Mouse (Mus musculus) embryonic facial prominence, embryonic 15.5 days (tissue): ENCODE data around the gene Opcml. TPM values are rescaled to one million over a fixed set of nuclear protein-coding genes. Genes with fewer than 3 reads are reported as not detected.

Experiments used
- ATAC-seq: fragments of 200-750 bp; cut with Nextera tagmentation; 2 replicates; pipeline ENCODE4 v1.8.0; 2017; ENCODE audit warnings: low read depth, moderate TSS enrichment; ENCODE audit not compliant: insufficient number of reproducible peaks, low FRiP score, low TSS enrichment
- H3K27ac ChIP-seq: fragments of 300-500 bp; sonication (generic); replicated peaks from 2 replicates; pipeline ENCODE4 v1.5.1; 2015; ENCODE audit warnings: mild to moderate bottlenecking, inconsistent platforms
- H3K27me3 ChIP-seq: fragments of 300-500 bp; sonication (generic); 2 replicates; pipeline ENCODE4 v1.6.1; 2015; ENCODE audit warnings: inconsistent platforms
- H3K36me3 ChIP-seq: fragments of 300-500 bp; sonication (generic); 2 replicates; pipeline ENCODE4 v1.6.1; 2015; ENCODE audit warnings: mild to moderate bottlenecking, inconsistent platforms
- H3K4me1 ChIP-seq: fragments of 300-500 bp; sonication (generic); 2 replicates; pipeline ENCODE4 v1.6.1; 2015; ENCODE audit warnings: inconsistent platforms
- H3K4me2 ChIP-seq: fragments of 300-500 bp; sonication (generic); replicated peaks from 2 replicates; pipeline ENCODE4 v1.6.1; 2015; ENCODE audit warnings: mild to moderate bottlenecking, inconsistent platforms
- H3K4me3 ChIP-seq: fragments of 300-500 bp; sonication (generic); replicated peaks from 2 replicates; pipeline ENCODE4 v1.5.1; 2015; ENCODE audit warnings: mild to moderate bottlenecking, inconsistent platforms
- H3K9ac ChIP-seq: fragments of 300-500 bp; sonication (generic); 2 replicates; pipeline ENCODE4 v1.6.1; 2015; ENCODE audit warnings: inconsistent platforms
- H3K9me3 ChIP-seq: fragments of 300-500 bp; sonication (generic); replicated peaks from 2 replicates; pipeline ENCODE4 v1.6.1; 2016; ENCODE audit warnings: inconsistent platforms
- whole genome bisulfite sequencing: fragments of 180-500 bp; shearing (Covaris S2); methylation state at CpG from one replicate; pipeline ENCODE4 v1.1.7; 2015; 5-methylcytosine and 5-hydroxymethylcytosine counted together
- polyA plus RNA-seq: library from polyadenylated mRNA; unstranded; fragments of >200 nt; fragmentation: Nextera tagmentation; extraction: Ambion mirVana; gene quantifications from 2 replicates; pipeline ENCODE4 v1.2.1, GENCODE M21; 2015

Gene Opcml
- polyA plus RNA-seq, 1 experiment from 2014 or later, result 5.7 TPM

DNA sequence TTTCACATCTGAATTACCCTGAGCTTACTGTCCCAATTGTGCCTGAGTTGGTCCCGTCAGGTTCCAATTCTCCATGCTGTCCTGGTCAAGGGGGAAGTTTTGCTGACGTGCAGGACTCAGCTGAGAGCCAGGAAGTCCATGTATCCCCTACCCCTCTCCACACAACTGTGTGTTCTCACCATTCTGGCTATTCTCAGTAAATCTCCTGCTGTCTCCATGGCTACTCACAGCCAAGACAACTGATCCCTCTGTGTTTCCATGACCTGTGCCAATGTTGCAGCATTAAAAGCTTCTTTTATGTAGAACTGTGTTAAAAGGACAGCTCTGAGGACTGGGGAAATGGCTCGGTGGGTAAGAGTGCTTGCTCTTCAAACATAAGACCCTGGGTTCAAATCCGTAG lies 373.4 kb downstream of the Opcml start:
- WGBS, result 48% methylated on average over 4 of the region's 4 CpGs

GRCm38 (mm10) chr9:28171890-28172289 lies 381.3 kb downstream of the Opcml start:
- Histone ChIP-seq H3K36me3 (no peaks in the 10 kb centered on the region), H3K27ac (no peak overlapping the region), H3K9me3 (no peaks in the 10 kb centered on the region), H3K9ac (no peak overlapping the region), H3K4me1 (no peaks in the 10 kb centered on the region), H3K27me3 (no peaks in the 10 kb centered on the region; the same call in 1 of the 2 replicates), H3K4me3 (no peak overlapping the region), H3K4me2 (no peak overlapping the region)
- WGBS, result 6% methylated on average over 6 of the region's 6 CpGs
- ATAC-seq, result no peak

More for the DNA sequence above, 373.4 kb downstream of the Opcml start:
- Histone ChIP-seq H3K27me3 (no peaks in the 10 kb centered on the region), H3K4me1 (no peaks in the 10 kb centered on the region), H3K27ac (no peak overlapping the region), H3K4me3 (no peak overlapping the region), H3K4me2 (no peak overlapping the region), H3K9ac (no peak overlapping the region), H3K36me3 (no peaks in the 10 kb centered on the region), H3K9me3 (no peaks in the 10 kb centered on the region)
- no peak for ATAC-seq

- Histone ChIP-seq H3K36me3 (no peaks in the 10 kb centered on the region), H3K9ac (no peak overlapping the region), H3K27me3 (no peaks in the 10 kb centered on the region; the same call in 1 of the 2 replicates), H3K4me3 (no peak overlapping the region), H3K4me1 (no peaks in the 10 kb centered on the region), H3K9me3 (no peaks in the 10 kb centered on the region), H3K27ac (no peak overlapping the region), H3K4me2 (no peak overlapping the region)
- 83% methylated on average over 2 of the region's 2 CpGs for WGBS
- ATAC-seq, result no peak
Measured at GRCm38 (mm10) chr9:28177052-28177451, 386.5 kb downstream of the Opcml start.

- Histone ChIP-seq H3K27me3 (no peaks in the 10 kb centered on the region), H3K9ac (no peak overlapping the region), H3K36me3 (no peaks in the 10 kb centered on the region), H3K4me2 (no peak overlapping the region), H3K4me1 (no peaks in the 10 kb centered on the region), H3K27ac (no peak overlapping the region), H3K9me3 (no peaks in the 10 kb centered on the region), H3K4me3 (no peak overlapping the region)
- ATAC-seq, result no peak
- 78% methylated on average over 4 of the region's 4 CpGs for WGBS
Measured at GRCm38 (mm10) chr9:28178123-28178887, 387.7 kb downstream of the Opcml start.

DNA sequence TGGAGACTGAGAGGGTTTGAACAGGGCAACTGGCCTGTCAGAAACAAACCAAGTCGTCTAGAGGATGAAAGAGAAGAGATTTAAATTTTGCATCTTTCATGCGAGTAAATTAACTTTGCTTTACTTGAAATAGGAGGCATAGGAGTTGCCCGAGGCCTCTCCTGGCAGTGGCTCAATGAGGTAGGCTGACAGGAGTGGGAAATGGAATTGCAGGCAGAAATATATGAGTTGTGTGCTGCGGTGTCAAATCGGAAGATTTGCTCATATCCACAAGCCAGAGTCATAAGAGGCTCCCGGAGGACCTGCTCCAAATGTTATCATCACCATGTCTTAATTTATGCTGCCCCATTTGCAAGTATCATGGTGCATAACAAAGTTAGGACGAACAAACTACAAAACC lies 391.3 kb downstream of the Opcml start:
- H3K27ac ChIP-seq, result no peak overlapping the region
- 70% methylated on average over 7 of the region's 7 CpGs for WGBS
- H3K27me3 ChIP-seq, result no peaks in the 10 kb centered on the region
- no peaks in the 10 kb centered on the region for H3K9me3 ChIP-seq
- no peak overlapping the region for H3K4me2 ChIP-seq
- no peak overlapping the region for H3K9ac ChIP-seq
- ATAC-seq, result no peak
- no peaks in the 10 kb centered on the region for H3K36me3 ChIP-seq
- no peaks in the 10 kb centered on the region for H3K4me1 ChIP-seq
- H3K4me3 ChIP-seq, result no peak overlapping the region

DNA sequence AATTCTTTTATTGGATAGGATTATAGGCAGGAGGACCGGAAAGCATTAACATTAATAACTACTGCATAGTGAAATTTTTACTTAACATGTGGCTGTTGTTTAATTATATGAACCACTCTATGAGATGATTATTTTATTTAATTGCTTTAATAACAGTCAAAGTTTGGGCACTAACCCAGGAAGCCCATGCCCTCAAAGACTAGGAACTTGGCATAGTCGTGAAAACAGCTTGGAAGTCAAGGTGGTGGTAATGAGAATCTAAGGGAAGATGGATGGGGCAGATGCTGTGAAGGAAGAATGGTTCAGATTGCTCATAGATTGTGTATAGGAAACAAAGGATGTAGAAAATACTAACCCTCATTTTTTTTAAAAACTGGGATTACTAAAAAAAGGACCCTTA lies 399.7 kb downstream of the Opcml start:
- Histone ChIP-seq H3K27ac (no peak overlapping the region), H3K9me3 (no peaks in the 10 kb centered on the region), H3K4me2 (no peak overlapping the region), H3K4me1 (no peaks in the 10 kb centered on the region), H3K4me3 (no peak overlapping the region), H3K9ac (no peak overlapping the region), H3K36me3 (no peaks in the 10 kb centered on the region), H3K27me3 (no peaks in the 10 kb centered on the region)
- 80% methylated on average over 2 of the region's 2 CpGs for WGBS
- no peak for ATAC-seq

DNA sequence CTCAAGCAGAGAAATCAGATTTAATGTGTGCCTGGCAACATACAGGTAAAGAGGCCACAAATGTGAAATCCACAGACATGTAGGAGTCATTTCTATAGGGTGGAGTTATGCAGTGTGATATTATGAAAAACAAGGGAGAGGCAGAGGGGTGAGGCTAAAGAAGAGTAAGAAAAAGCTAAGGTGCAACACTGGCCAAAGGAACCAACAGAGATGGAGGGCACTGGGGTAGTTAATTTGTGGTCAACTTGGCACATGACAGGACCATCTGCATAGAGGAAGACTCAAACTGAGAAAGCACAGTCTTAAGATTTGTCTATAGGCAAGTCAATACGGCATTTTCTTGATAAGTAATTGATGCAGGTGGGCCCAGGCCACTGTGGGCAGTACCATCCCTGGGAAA lies 400.2 kb downstream of the Opcml start:
- Histone ChIP-seq H3K4me1 (no peaks in the 10 kb centered on the region), H3K9me3 (no peaks in the 10 kb centered on the region), H3K9ac (no peak overlapping the region), H3K36me3 (no peaks in the 10 kb centered on the region), H3K27me3 (no peaks in the 10 kb centered on the region), H3K27ac (no peak overlapping the region), H3K4me2 (no peak overlapping the region), H3K4me3 (no peak overlapping the region)
- WGBS, result 72% methylated on average over 1 of the region's 1 CpGs
- ATAC-seq, result no peak

DNA sequence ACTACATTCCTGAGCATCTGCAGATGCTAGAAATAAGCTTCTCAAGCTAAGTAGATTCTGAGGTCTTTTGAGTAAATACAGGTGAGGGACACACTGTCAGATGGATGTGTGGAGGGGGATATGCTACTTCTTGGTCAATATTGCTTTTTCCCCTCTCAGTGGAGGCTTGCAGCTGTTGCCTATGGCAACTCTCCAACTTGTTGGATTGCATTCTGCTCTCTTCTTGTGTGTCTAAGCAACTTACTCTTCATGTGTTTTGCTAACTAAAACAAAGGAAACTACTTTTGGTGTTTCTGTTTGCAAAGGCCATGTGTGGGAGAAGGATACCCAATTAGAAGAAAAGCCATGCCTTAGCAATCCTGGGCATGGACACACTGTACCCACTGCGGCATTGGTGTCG lies 406.0 kb downstream of the Opcml start:
- no peak for ATAC-seq
- H3K4me1 ChIP-seq, result no peaks in the 10 kb centered on the region
- no peaks in the 10 kb centered on the region for H3K27me3 ChIP-seq
- H3K27ac ChIP-seq, result no peak overlapping the region
- no peak overlapping the region for H3K9ac ChIP-seq
- 87% methylated on average over 2 of the region's 2 CpGs for WGBS
- H3K4me2 ChIP-seq, result no peak overlapping the region
- H3K36me3 ChIP-seq, result no peaks in the 10 kb centered on the region
- H3K9me3 ChIP-seq, result no peaks in the 10 kb centered on the region
- no peak overlapping the region for H3K4me3 ChIP-seq

- no peaks in the 10 kb centered on the region for H3K27me3 ChIP-seq
- no peak overlapping the region for H3K27ac ChIP-seq
- WGBS, result 49% methylated on average over 2 of the region's 2 CpGs
- H3K9ac ChIP-seq, result no peak overlapping the region
- H3K4me3 ChIP-seq, result no peak overlapping the region
- ATAC-seq, result no peak
- H3K4me1 ChIP-seq, result no peaks in the 10 kb centered on the region
- H3K4me2 ChIP-seq, result no peak overlapping the region
- H3K36me3 ChIP-seq, result no peaks in the 10 kb centered on the region
- no peaks in the 10 kb centered on the region for H3K9me3 ChIP-seq
Measured at GRCm38 (mm10) chr9:28197061-28197460, 406.5 kb downstream of the Opcml start.

DNA sequence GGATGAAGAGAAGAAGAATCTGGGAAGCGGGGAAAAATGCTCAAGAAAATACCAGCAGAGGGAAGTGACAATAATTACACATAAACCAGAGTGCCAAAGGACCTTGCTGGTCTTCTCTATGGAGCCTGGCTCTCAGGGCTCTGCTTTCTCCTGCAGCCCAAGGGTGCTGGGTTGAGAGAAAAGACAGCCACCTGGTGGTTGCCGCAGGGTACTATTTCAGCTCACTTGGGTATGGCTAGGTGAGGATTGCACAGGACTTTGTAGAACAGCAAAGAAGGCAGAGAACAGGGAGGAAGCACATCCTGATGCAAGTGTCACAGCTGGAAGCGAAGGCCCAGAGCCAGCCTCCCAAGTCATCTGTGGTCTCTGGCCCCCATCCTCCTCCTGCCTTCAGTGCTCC lies 407.1 kb downstream of the Opcml start:
- Histone ChIP-seq H3K27me3 (no peaks in the 10 kb centered on the region), H3K9ac (no peak overlapping the region), H3K4me2 (no peak overlapping the region), H3K4me1 (no peaks in the 10 kb centered on the region), H3K36me3 (no peaks in the 10 kb centered on the region), H3K9me3 (no peaks in the 10 kb centered on the region), H3K27ac (no peak overlapping the region), H3K4me3 (no peak overlapping the region)
- WGBS, result 44% methylated on average over 3 of the region's 3 CpGs
- ATAC-seq, result no peak

GRCm38 (mm10) chr9:28198106-28198694 lies 407.6 kb downstream of the Opcml start:
- Histone ChIP-seq H3K36me3 (no peaks in the 10 kb centered on the region), H3K9ac (no peak overlapping the region), H3K4me3 (no peak overlapping the region), H3K27me3 (no peaks in the 10 kb centered on the region), H3K4me2 (no peak overlapping the region), H3K9me3 (no peaks in the 10 kb centered on the region), H3K27ac (no peak overlapping the region), H3K4me1 (no peaks in the 10 kb centered on the region)
- 81% methylated on average over 5 of the region's 5 CpGs for WGBS
- no peak for ATAC-seq

DNA sequence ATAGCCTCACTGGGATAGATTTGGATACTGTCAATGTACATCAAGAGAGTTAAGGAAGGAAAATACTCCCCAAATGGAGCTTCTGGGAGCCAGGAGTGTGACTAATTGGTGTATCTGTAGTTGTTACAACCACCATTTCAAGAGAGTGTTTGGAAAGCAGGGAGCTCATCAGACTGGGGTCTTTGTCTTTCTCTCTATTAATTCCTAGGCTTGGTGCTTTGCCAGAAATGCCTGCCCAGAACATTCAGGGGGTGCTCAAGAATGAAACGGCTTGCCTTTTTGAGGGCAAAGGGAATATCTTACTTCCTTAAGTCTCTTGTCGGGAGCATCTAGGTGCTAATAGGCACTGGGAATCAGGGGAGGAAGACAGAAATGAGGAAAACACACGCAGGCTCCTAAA lies 416.9 kb downstream of the Opcml start:
- 71% methylated on average over 3 of the region's 3 CpGs for WGBS
- no peak overlapping the region for H3K9ac ChIP-seq
- no peaks in the 10 kb centered on the region for H3K27me3 ChIP-seq
- no peak overlapping the region for H3K27ac ChIP-seq
- H3K36me3 ChIP-seq, result no peaks in the 10 kb centered on the region
- no peak overlapping the region for H3K4me3 ChIP-seq
- H3K4me1 ChIP-seq, result no peaks in the 10 kb centered on the region
- H3K4me2 ChIP-seq, result no peak overlapping the region
- no peaks in the 10 kb centered on the region for H3K9me3 ChIP-seq
- ATAC-seq, result no peak
